Mouse (Mus musculus): ENCODE measurements around the gene Polr2e.
A peak's percentile ranks its signal among the peaks of the same experiment; 100 is the strongest.

Gene Polr2e

DNA sequence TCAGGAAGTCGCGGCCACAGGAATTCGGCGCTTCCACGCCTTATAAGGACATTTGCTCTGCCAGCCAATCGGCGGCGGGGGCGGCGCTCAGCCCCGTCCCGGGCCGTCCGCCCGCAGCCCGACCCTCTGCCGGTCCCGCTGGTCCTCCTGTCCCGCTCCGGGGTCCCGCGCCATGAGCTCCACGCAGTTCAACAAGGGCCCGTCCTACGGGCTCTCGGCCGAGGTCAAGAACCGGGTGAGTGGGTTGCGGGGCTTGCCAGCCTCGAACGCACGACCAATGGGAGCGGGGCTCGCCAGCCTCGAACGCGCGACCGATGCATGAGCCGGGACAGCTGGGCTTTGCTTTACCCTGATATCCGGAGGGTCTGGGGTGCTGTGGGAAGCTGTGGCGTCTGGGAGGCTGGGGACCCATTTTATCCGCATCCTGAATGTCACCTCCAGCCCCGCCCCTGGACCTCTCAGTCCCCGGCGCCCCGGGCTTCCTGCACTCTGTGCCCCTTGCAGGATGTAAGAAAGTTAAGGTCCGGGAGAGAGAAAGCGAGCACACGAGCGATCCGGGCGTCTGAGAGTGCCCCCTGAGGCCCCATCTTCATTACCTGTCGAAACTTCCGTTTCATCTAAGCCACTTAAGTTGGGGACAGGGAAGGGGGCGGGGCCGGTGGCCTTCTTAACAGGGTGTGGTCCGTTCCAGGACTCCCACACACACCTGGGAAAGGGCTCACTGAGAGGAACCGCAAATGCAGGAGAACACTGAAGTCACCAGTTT lies 50.9 kb downstream of the Polr2e start, which contains the start of gene Cnn2:
TSS of gene Cnn2 (plus strand) at position 79 of the 766 bp plus-strand sequence.
- DNase-seq (ENCODE audit: low read depth, low spot score), result peak; percentile 82

- peak; percentile 41 for DNase-seq (ENCODE audit: low read depth, low spot score)
Measured at GRCm38 (mm10) chr10:79987771-79988505, 51.7 kb downstream of the Polr2e start.

GRCm38 (mm10) chr10:79986963-79987362 lies 52.6 kb downstream of the Polr2e start:
- DNase-seq (ENCODE audit: low read depth, low spot score), result peak; percentile 96

DNA sequence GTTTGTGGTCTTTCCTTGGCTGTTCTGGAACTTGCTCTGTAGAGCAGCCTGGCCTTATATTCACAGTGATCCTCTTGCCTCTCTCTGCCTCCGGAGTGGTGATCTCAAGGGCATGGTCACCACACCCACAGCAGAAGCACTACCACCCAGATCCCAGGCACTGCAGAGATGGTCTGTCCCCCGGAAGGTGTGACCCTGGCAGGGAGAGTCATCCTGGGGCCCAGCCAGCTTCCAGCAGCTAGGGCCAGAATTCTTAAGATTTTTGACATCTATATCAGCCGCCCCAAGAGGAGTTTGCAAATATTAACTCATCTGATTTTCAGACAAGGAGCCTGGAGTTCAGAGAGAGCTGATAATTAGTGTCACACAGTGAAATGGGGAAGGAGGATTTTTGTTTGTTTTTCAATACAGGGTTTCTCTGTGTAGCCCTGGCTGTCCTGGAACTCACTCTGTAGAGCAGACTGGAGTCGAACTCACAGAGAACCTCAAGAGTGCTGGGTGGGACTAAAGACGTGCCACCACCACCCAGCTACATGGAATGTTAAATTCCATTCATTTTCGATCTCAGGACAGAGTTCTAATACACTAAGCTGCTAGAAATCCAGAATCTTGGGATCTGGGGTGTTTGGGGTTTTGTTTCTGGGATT lies 53.2 kb downstream of the Polr2e start:
- DNase-seq (ENCODE audit: low read depth, low spot score), result peak; percentile 57
